Mouse (Mus musculus) stomach, embryonic 16.5 days (tissue): Measurements from ENCODE around the gene Prkcg. TPM values are rescaled to one million over a fixed set of nuclear protein-coding genes. Genes with fewer than 3 reads are reported as not detected.

Source experiments
- polyA plus RNA-seq: library from polyadenylated mRNA; unstranded; fragments of >200 nt; fragmentation: Nextera tagmentation; extraction: Ambion mirVana; gene quantifications from 2 replicates; pipeline ENCODE4 v1.2.1, GENCODE M21; 2015

Prkcg gene
- polyA plus RNA-seq, 1 experiment from 2014 or later = 1.1 TPM

Other genes starting within 250 kb of the Prkcg start
- gene AU018091, start 120.0 kb upstream of the Prkcg start, polyA plus RNA-seq = 0.12 TPM in 1 of 2 replicates, not detected in the other
- 0.05 and 0.15 TPM in 2 replicates for gene Nlrp12, start 39.4 kb upstream of the Prkcg start, polyA plus RNA-seq
- gene Myadm, start 99 bp upstream of the Prkcg start, polyA plus RNA-seq = 170 and 217 TPM in 2 replicates
- gene Cacng7, start 43.8 kb downstream of the Prkcg start, polyA plus RNA-seq = 0.96 and 1.4 TPM in 2 replicates
- 0.74 and 1.1 TPM in 2 replicates for gene Cacng8, start 101.5 kb downstream of the Prkcg start, polyA plus RNA-seq
- 0.19 and 3.0 TPM in 2 replicates for gene Cacng6, start 135.0 kb downstream of the Prkcg start, polyA plus RNA-seq
- gene Tarm1, start 213.4 kb downstream of the Prkcg start, polyA plus RNA-seq = 0.47 and 0.49 TPM in 2 replicates